Mouse (Mus musculus) forebrain, embryonic 10.5 days (tissue): Measurements from ENCODE around the gene Fancg. TPM values are rescaled to one million over a fixed set of nuclear protein-coding genes. Genes with fewer than 3 reads are reported as not detected.

Experiments used
- DNase-seq: peaks from one replicate; pipeline ENCODE4 v3.0.0-alpha.2; 2017; ENCODE audit warnings: low spot score; ENCODE audit errors: extremely low spot score
- H3K27ac ChIP-seq: fragments of 300-500 bp; sonication (generic); 2 replicates; pipeline ENCODE4 v1.5.1; 2016; ENCODE audit warnings: mild to moderate bottlenecking
- H3K27me3 ChIP-seq: fragments of 300-500 bp; sonication (generic); 2 replicates; pipeline ENCODE4 v1.6.1; 2016; ENCODE audit warnings: mild to moderate bottlenecking; ENCODE audit not compliant: poor library complexity, severe bottlenecking
- H3K36me3 ChIP-seq: fragments of 300-500 bp; sonication (generic); replicated peaks from 2 replicates; pipeline ENCODE4 v1.6.1; 2016; ENCODE audit warnings: mild to moderate bottlenecking, moderate library complexity
- H3K4me1 ChIP-seq: fragments of 300-500 bp; sonication (generic); 2 replicates; pipeline ENCODE4 v1.6.1; 2016
- H3K4me3 ChIP-seq: fragments of 300-500 bp; sonication (generic); 2 replicates; pipeline ENCODE4 v1.5.1; 2016; ENCODE audit warnings: mild to moderate bottlenecking, moderate library complexity
- H3K9me3 ChIP-seq: fragments of 300-500 bp; sonication (generic); 2 replicates; pipeline ENCODE4 v1.6.1; 2016; ENCODE audit warnings: mild to moderate bottlenecking, moderate library complexity
- WGBS: fragments of 180-500 bp; shearing (Covaris S2); methylation state at CpG from one replicate; pipeline ENCODE4 v1.1.7; 2016; 5-methylcytosine and 5-hydroxymethylcytosine counted together
- polyA plus RNA-seq: library from polyadenylated mRNA; unstranded; fragments of >200 nt; fragmentation: Nextera tagmentation; extraction: Ambion mirVana; gene quantifications from 2 replicates; pipeline ENCODE4 v1.2.1, GENCODE M21; 2016

Fancg gene
- polyA plus RNA-seq, 1 experiment from 2014 or later: 23.1 TPM

DNA sequence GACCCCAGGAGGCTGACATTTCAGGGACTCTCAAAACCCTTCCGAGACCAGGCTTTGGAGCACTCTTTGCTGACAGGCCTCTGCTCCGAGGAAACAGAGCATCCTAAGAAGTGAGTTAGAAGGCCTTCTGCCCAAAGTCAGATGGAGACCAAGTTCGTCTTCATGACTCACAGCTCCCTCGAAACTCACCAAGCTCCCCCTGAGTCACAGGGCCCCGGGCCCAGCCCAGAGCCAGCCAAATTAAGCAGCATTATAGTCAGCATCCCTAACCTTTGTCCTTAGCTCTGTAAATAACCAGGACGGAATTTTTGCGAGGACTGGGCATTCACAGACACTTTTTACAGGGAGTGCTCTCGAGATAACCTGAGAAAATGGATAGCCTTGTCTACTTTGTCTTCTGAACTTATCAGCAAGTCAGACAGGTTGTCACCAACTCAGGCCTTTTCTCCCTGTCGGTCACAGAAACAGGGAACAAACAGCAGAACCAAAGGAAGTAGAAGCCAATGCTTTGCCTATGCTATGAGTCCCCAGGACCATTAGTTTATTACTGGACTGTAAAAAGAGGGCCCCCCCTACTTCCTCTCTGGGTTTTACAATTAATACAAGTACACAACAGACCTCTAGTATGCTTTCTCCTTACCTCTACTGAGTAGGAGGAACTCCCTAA, 30.7 kb upstream of the Fancg start:
- peaks cover 11% of the 10 kb centered on the region for H3K36me3 ChIP-seq
- peak overlapping the region; percentile 87 for H3K27ac ChIP-seq
- H3K27me3 ChIP-seq: 0 out of 2 replicates have a peak, but pooled peaks cover 4% of the 10 kb centered on the region
- 76% methylated on average over 9 of the region's 9 CpGs for WGBS
- H3K9me3 ChIP-seq: no peaks in the 10 kb centered on the region
- peaks cover 74% of the 10 kb centered on the region for H3K4me1 ChIP-seq
- no peak for DNase-seq
- peak overlapping the region; percentile 78; the same call in 1 of the 2 replicates for H3K4me3 ChIP-seq

DNA sequence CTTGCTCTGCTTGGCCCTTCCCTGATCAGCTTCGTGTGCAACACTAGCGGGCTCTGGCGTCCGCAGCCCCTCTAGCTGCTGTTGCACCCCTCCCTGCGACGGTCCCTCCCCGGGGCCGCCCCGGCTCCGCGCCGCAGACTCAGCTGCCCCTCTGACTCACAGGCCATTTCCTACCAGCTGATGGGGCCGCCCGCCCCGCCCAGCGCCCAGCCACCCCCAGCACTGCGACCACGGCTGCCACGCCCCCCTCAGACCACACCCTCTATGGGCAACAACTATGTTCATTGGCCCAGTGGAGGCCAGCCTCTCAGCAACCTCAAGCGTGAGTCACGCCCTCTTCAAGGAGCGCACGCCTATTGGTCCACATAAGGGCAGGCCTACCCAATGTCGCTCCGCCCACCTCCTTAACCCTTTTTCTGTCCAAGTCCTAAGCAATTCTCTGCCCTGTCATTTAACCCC, 29.8 kb upstream of the Fancg start:
- Histone ChIP-seq H3K4me3 (peak overlapping the region; percentile 78), H3K27me3 (0 out of 2 replicates have a peak, but pooled peaks cover 4% of the 10 kb centered on the region), H3K4me1 (peaks cover 66% of the 10 kb centered on the region), H3K27ac (peak overlapping the region; percentile 87), H3K9me3 (no peaks in the 10 kb centered on the region), H3K36me3 (peaks cover 20% of the 10 kb centered on the region)
- 0% methylated on average over 25 of the region's 25 CpGs for WGBS
- peak; percentile 95 for DNase-seq

DNA sequence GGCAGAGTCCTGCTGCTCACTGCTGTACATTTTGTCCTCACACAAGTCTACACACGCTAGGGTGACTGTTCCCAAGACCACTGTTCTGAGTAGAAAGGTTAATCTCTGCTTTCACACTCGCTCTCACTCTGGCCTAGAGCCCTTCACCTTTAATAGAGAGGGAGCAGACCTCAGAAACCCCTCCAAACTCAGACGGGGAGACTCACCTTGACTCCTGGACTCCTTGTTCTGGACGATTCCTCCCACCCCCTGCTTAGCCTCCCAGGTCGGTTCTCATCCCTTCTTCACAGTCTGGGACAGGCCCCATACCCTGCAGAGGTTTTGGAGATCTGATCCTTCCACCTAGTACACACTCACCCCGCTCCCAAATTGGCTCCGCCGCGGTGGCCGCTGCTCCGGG, 29.3 kb upstream of the Fancg start:
- no peak for DNase-seq
- H3K4me1 ChIP-seq: peaks cover 61% of the 10 kb centered on the region
- peak overlapping the region; percentile 87 for H3K27ac ChIP-seq
- H3K27me3 ChIP-seq: 0 out of 2 replicates have a peak, but pooled peaks cover 4% of the 10 kb centered on the region
- 2% methylated on average over 11 of the region's 11 CpGs for WGBS
- no peaks in the 10 kb centered on the region for H3K9me3 ChIP-seq
- H3K4me3 ChIP-seq: peak overlapping the region; percentile 78
- H3K36me3 ChIP-seq: peaks cover 25% of the 10 kb centered on the region

DNA sequence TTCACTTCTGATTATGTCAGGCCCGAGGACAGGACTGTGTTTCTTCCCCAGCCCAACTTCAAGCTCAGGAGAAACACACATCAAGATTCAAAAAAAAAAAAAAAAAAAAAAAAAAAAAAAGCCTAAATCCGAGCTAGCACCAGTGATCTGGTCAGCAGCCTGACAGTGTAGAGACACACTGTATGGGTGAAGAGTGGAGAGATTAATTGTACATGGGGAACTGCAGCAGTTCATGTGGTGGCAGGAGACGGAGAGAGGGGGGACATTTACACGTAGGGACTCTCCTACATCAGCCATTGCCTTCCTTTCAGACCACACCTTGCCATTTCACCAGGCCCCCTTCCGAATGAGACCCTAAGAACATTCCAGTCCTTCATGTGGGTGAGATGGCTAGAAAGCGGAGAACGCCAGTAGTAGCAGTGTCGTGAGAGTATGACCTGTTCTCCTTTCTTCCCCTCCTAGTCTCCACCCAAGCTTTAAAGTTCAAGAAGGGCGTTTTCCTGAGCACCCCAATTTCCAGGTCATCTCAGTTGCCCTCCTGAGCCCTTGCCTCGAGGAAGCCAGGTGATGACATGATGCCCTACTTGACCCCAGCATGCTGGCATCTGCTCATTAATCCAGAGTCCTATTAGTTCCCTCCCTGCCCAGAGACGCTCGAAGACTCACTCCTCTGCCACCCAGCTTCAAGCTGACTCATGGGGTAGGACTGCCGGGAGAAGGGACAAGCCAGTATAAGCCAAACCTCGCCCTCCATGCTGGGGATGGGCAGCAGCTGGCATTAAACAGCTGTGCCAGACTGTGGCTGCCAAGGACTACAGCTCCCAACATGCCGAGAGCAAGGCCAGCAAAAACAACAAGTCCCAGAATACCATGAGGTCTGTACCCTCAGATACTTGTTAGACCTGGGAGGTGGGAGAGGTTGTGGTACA, 28.5 kb upstream of the Fancg start:
- Histone ChIP-seq H3K4me1 (peaks cover 53% of the 10 kb centered on the region), H3K9me3 (no peaks in the 10 kb centered on the region), H3K27ac (peak overlapping the region; percentile 87), H3K27me3 (0 out of 2 replicates have a peak, but pooled peaks cover 4% of the 10 kb centered on the region), H3K4me3 (peak overlapping the region; percentile 78), H3K36me3 (peaks cover 33% of the 10 kb centered on the region)
- DNase-seq: no peak
- WGBS: 64% methylated on average over 15 of the region's 15 CpGs

DNA sequence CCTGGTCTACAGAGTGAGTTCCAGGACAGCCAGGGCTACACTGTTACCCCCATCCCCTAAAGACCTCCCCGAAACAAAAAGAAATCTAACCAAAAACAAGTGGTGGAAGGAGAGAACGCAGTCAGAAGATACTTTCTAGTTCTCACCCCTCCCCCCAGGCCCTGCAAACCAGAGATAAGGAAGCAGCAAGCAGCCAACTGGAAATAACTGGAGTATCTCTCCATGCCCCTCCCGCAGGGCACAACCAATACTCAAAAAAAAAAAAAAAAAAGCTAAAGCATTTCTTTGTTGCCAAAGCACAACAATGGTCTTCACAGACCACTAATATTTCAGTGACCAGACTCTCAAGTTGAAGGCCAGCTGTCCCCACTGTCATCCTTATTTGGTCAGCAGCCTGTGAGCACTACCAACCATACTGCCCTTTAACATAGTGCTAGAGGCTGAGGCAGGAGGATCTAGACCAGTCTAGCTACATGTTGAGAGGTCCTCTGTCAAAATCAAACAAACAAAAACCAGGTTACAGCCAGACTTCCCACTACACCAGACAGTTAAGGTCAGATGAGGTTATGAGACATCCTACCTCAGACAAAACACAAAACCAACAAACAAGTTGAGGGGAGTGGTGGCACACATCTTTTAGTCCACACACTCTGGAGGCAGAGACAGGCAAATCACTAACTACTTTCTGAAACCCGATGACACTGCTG, 27.7 kb upstream of the Fancg start:
- H3K4me3 ChIP-seq: no peak overlapping the region
- peaks cover 41% of the 10 kb centered on the region for H3K36me3 ChIP-seq
- 0 out of 2 replicates have a peak, but pooled peaks cover 4% of the 10 kb centered on the region for H3K27me3 ChIP-seq
- WGBS: 73% methylated on average over 4 of the region's 4 CpGs
- DNase-seq: no peak
- no peaks in the 10 kb centered on the region for H3K9me3 ChIP-seq
- H3K27ac ChIP-seq: 0 out of 2 replicates have a peak overlapping the region, but pooled peaks have one; percentile 25
- peaks cover 45% of the 10 kb centered on the region for H3K4me1 ChIP-seq

DNA sequence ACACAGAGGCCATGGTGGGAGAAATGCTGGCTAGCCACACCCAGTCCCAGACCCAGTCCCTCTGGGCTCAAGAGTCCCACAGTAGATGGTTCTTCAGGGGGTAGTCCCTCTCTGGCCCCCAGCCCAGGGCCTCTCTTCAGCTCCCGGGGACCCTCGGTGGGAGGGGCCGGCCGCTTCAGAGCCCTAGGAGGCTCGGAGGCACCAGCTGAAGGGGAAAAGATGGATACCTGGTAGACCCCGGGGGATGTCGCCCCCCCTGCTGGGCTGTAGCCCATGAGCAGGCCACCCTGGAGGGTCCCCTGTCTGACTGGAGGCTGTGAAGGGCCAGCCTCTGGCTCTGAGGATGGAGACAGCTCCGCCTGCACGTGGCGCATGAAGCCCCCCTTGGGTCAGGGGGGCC, 26.1 kb upstream of the Fancg start:
- Histone ChIP-seq H3K36me3 (peaks cover 48% of the 10 kb centered on the region), H3K4me1 (peaks cover 54% of the 10 kb centered on the region), H3K9me3 (no peaks in the 10 kb centered on the region), H3K27me3 (0 out of 2 replicates have a peak, but pooled peaks cover 4% of the 10 kb centered on the region), H3K4me3 (no peak overlapping the region), H3K27ac (peak overlapping the region; percentile 6; the same call in 1 of the 2 replicates)
- DNase-seq: no peak
- WGBS: 88% methylated on average over 10 of the region's 10 CpGs

DNA sequence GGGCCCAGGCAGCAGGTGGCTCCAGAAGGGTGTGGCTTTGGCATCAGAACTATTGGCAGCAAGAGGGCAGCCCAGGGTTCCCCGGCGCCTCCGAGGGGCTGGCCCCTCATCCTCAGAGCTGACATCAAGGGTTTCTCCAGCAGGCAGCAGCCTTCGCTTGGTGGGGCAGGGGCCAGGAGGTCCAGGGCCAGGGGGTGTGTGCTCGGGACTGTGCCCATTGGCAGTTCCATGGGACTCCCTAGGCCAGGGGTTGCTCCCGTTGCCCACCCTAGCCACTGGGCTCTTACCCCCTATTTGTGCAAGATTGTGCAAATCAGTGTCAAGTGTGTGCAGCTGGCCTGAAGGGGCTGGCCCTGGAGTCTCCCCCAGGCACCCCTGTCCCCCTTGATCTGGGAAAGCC, 25.5 kb upstream of the Fancg start:
- Histone ChIP-seq H3K27me3 (0 out of 2 replicates have a peak, but pooled peaks cover 4% of the 10 kb centered on the region), H3K4me1 (peaks cover 50% of the 10 kb centered on the region), H3K36me3 (peaks cover 48% of the 10 kb centered on the region), H3K4me3 (no peak overlapping the region), H3K9me3 (no peaks in the 10 kb centered on the region), H3K27ac (0 out of 2 replicates have a peak overlapping the region, but pooled peaks have one; percentile 6)
- DNase-seq: no peak
- WGBS: 89% methylated on average over 6 of the region's 6 CpGs

DNA sequence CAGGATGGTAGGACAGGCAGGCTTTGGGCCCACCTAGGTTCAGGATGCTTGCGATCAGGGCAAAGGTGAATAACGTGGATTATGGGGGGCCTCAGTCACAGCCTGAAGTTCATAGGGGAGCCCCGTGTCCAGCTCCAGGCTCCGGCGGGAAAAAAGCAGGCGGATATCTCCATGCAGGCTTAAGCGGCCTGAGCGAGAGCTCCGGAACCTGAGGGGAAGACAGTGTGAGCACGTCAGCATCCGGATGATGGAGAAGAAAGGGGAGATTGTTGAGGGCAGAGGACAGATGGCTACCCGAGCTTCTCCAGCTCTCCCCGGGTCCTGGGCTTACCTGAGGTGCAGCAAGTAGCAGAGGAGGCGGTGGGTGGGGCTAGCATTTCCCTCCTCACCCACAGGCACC, 23.2 kb upstream of the Fancg start:
- Histone ChIP-seq H3K27me3 (no peaks in the 10 kb centered on the region), H3K36me3 (peaks cover 64% of the 10 kb centered on the region), H3K4me1 (peaks cover 43% of the 10 kb centered on the region), H3K4me3 (no peak overlapping the region), H3K27ac (no peak overlapping the region), H3K9me3 (no peaks in the 10 kb centered on the region)
- DNase-seq: no peak
- WGBS: 89% methylated on average over 14 of the region's 14 CpGs

DNA sequence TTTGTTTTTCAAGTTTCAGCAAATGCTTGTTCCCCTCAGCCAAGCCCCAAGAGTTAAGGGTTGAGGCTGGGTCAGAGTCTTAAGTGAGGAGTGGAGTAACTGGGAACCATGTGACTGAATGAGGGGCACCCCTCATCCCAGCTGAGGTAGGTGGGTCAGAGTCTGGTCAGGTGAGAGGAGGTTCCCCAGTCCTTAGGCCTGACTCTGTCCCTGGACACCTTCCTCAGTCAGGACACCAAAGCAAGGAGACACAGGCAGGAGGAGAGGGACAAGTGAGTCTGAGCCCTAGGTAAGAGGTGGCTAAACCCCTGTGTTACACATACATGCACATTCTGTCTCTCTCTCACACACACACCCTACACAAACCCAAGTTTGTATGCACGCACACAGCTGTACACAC, 22.2 kb upstream of the Fancg start:
- WGBS: 89% methylated on average over 1 of the region's 1 CpGs
- Histone ChIP-seq H3K27me3 (no peaks in the 10 kb centered on the region), H3K36me3 (peaks cover 74% of the 10 kb centered on the region), H3K9me3 (no peaks in the 10 kb centered on the region), H3K4me1 (peaks cover 35% of the 10 kb centered on the region), H3K4me3 (no peak overlapping the region), H3K27ac (peak overlapping the region; percentile 96)
- no peak for DNase-seq

DNA sequence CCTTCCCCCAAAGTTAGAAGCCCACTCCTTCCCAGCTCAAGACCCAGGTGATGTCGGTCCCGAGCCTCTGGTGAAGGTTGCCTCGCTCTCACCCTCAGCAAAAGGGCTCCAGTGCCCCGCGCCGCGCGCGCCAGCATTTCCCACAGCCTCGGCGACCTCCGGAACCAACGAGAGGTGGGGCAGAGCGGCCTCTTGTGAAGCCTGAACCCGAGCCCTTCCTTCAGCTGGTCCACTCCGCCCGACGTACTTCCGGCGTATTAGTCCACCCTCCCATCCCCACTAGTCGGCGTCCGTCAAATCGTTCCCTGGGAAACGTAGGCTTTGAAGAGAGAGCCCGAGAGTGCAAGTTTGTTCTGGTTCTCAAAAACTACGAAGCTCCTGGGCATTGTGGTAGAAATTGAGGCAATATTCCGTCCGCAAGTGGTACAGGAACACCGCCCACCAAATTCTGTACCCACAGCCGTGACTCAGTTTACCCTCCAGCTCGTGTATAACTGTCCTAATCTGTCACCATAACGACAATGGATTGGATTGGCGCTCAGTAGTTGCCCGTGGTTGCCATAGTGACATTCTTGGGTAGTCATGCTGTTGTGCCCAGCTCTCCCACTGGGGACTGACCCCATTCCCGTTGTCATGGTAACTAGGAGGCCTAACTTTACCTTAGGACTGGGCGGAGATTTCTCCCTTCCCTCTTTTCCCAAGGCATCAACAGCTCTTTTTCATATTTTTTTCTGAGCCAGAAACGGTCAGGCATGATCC, 21.1 kb upstream of the Fancg start, which contains the start of gene Stoml2:
Gene Stoml2, minus strand, starts transcription at position 474 of the 759 bp plus-strand sequence.
- peak within 1 kb of the TSS; percentile 87 for H3K4me3 ChIP-seq
- DNase-seq: peak; percentile 92
- WGBS: under 1% methylated on average over 38 of the region's 38 CpGs
- no peaks in the 10 kb centered on the region for H3K27me3 ChIP-seq
- H3K9me3 ChIP-seq: no peaks in the 10 kb centered on the region
- H3K27ac ChIP-seq: peak within 1 kb of the TSS; percentile 96
- peaks cover 33% of the 10 kb centered on the region for H3K4me1 ChIP-seq
- peaks cover 77% of the 10 kb centered on the region for H3K36me3 ChIP-seq

DNA sequence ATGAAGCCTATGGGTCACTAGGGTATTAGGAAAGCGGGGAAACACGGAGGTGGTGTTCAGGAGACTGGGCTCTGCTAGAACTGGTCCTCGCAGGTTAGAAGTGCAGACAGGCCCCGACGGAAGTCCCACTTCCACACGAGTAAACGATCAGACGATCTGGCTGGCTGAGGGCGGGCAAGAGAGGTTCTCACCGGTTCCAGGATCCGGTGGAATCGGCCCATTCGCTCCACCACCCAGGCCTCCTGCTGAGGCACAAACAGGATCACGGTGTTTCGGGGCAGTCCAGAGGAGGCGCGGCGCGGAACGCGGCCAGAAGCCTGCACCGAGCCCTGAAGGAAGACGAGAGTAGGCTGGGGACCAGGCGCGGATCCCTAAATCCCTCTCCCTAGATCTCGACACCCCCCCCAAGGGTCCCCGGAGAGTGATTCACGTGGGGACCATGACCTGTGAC, 20.5 kb upstream of the Fancg start:
- Histone ChIP-seq H3K4me3 (peak overlapping the region; percentile 87), H3K4me1 (peaks cover 33% of the 10 kb centered on the region), H3K36me3 (peaks cover 72% of the 10 kb centered on the region), H3K27me3 (no peaks in the 10 kb centered on the region), H3K27ac (peak overlapping the region; percentile 96), H3K9me3 (no peaks in the 10 kb centered on the region)
- 1% methylated on average over 28 of the region's 28 CpGs for WGBS
- DNase-seq: no peak
